Mouse (Mus musculus): ENCODE measurements around the gene Ikbke. TPM values are rescaled to one million over a fixed set of nuclear protein-coding genes. Genes with fewer than 3 reads are reported as not detected.
"Not testable (repeated sequence)": the region's sequence is repeated elsewhere in the genome, so short reads cannot be mapped to it uniquely, and the experiment has no call there.

Ikbke gene
- total RNA-seq, 2 experiments from 2014 or later, result 1.8 to 2.1 TPM

GRCm38 (mm10) chr1:131286803-131287202 lies 7.4 kb upstream of the Ikbke start:
- DNase-seq, result no peak
- intact Hi-C loops (cut with DNase I; ENCODE audit: low total_unique reads), result no loop called here

- no peak for DNase-seq
- intact Hi-C loops (cut with DNase I; ENCODE audit: low total_unique reads), result no loop called here
Measured at GRCm38 (mm10) chr1:131284616-131285015, 5.2 kb upstream of the Ikbke start.

GRCm38 (mm10) chr1:131284167-131284566 lies 4.8 kb upstream of the Ikbke start:
- DNase-seq, result no peak
- intact Hi-C loops (cut with DNase I; ENCODE audit: low total_unique reads), result no loop called here

DNA sequence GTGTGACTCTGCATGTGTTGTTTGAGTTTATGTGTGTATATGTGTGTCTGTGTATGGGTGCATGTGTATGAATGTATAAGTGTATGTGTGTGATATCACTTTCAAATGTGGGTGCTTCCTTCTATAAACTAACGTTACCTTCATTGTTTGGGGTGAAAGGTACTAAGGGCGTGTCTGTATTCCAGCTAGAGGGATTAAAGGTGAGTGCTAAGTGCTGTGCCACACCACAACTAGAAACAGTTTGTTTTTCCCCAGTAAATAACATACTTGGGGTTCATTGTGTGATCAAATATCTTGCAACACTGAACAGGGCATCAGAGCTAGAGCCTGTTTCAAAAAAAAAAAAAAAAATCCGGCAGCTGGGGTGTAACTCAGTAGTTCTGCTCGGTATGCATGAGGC lies 2.3 kb upstream of the Ikbke start:
- DNase-seq, result no peak
- intact Hi-C loops (cut with DNase I; ENCODE audit: low total_unique reads), result no loop called here

- intact Hi-C loops (cut with DNase I; ENCODE audit: low total_unique reads), result no loop called here
- DNase-seq, result no peak
Measured at GRCm38 (mm10) chr1:131280280-131280679, 874 bp upstream of the Ikbke start.

- no peak for DNase-seq
- intact Hi-C loops (cut with DNase I; ENCODE audit: low total_unique reads), result no loop called here
Measured at GRCm38 (mm10) chr1:131278606-131279455, 575 bp downstream of the Ikbke start.

DNA sequence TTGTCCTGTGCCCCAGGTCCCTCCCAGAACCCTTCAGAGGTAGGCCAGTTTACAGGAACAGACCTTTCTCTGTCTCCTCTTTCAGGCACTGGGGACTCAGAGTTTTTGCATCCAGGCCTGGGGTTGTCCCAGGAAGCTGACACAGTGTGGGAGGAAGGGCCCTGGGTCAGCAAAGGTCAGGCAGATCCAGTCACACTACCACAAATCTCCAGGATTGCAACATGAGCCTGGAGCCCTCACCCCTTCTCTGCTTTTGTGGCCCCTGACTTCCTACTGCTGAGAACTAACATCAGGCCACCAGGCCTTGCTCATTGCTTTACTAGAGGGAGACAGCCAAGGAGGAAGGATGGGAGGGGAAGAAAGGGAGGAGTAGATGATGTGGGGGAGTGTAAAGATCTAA lies 2.6 kb downstream of the Ikbke start:
- intact Hi-C loops (cut with DNase I; ENCODE audit: low total_unique reads), result no loop called here
- DNase-seq, result no peak

DNA sequence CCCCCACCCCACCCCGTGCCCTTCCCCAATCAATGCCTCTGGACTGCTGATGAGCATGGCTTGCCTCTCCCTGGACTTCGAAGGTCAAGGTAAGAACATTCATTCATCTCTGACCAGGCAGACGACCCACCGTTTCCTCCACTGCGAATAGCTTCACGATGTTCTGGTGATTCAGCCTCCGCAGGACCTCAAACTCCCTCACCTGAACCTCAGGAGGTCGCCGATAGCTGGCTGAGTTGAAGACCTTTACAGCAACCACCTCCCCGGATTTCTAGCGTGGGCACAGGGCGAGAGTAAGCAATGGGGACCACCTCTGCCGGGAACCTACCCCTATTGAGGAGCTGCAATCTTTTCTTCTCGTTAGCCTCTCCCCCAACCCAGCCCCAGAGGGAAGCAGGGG lies 3.8 kb downstream of the Ikbke start:
- no peak for DNase-seq
- intact Hi-C loops (cut with DNase I; ENCODE audit: low total_unique reads), result no loop called here

DNA sequence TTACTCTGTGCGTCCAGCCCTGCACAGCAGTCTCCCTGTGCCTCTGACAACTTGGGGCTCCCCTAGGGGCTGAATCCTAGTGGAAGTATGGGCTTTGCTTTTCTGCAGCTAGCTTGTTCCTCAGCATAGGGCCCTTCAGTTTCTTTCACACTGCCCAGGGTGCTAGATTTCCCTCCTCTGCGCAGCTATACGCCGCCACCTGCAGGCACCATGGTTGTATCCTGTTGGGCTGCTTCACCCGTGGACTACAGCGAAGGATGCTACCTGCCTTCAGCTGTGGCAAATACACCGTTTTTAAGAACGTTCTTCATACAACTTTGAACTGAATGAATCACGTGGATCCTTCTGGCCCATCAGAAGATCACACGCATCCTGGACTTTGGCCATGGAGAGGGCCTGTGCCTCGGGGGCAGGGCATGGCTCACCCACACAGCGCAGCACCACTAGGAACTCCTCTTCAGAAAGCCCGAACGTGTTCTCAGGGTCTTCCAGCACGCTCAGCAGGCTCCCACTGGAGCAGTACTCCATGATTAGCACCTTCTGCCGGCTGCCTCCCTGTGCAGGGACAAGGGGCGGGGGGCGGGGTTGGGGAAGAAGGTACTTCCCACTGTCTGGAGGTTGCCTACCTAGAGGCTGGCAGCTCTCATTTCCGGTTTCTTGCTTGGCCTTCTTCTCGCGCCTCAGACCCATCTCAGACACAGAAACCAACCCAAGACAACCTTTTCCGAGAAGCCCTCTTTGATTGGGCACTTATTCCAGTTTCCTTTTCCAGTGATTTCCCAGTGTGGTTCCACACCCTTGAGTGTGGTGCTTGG lies 4.5 kb downstream of the Ikbke start:
- intact Hi-C loops (cut with DNase I; ENCODE audit: low total_unique reads), result no loop called here
- no peak for DNase-seq

DNA sequence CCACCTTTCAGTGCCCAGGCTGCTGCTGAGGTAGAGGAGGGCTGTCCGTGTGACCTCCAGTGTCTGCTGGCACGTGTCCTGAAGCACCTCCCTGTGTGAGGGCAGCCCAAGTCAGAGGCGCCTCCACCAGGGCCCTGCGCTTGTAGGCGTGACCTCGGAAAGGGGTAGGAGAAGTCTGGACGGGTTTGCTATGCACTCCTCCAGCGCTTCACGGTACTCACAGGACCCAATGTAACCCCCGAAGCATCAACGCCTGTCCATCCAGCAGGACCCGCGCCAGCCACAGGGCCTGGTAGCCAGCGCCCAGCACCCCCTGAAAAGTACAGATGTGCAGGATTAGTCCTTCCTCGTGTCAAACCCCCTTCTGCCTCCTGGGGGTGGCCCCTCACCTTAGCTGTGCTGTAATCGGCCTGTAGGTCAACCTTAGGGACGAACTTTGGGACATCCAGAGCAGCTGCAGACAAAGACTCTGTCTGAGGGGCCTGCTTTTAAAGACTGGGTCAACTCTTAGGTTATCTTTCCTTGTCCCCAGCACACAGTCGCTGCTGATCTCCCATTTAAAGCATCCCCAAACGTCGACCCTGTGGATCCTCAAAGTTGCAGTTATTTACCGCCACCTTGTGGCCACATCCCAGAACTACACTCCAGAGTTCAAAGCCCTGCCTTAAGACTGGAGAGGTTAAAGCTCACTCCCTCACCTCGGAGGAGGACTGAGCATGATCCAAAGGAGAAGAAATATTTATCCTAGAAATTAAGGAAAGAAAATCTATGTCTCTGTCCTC lies 9.4 kb downstream of the Ikbke start:
- intact Hi-C loops (cut with DNase I; ENCODE audit: low total_unique reads), result no loop called here
- peak; percentile 65 for DNase-seq

- intact Hi-C loops (cut with DNase I; ENCODE audit: low total_unique reads), result no loop called here
- no peak for DNase-seq
Measured at GRCm38 (mm10) chr1:131268776-131269175, 10.6 kb downstream of the Ikbke start.

DNA sequence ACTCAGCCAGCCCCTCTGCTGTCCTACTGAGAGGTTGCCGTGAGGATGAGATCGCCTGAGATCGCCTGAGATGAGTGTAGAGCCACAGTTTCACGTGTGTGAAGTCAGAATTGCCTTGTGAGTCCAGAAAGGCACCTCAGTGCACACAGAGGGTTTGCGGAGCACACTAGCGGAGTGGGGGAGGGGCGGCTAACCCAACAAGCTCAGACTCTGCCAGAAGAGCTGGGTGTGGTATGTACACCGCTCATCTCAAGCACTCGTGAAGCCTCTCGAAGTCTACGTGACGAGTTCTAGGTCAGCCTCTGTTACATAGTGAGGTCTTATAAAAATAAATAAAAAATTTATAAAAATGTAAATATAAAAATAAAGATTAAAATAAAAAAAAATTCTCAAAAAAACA lies 15.5 kb downstream of the Ikbke start:
- no peak for DNase-seq
- intact Hi-C loops (cut with DNase I; ENCODE audit: low total_unique reads), result loop anchor here (5.0 kb wide), 2 partner anchors 82 to 147 kb away; no protein-coding TSS in a partner anchor

GRCm38 (mm10) chr1:131260309-131260656 lies 19.1 kb downstream of the Ikbke start:
- DNase-seq, result peak; percentile 77
- intact Hi-C loops (cut with DNase I; ENCODE audit: low total_unique reads), result loop anchor here (5.0 kb wide), 2 partner anchors 78 to 143 kb away; no protein-coding TSS in a partner anchor

DNA sequence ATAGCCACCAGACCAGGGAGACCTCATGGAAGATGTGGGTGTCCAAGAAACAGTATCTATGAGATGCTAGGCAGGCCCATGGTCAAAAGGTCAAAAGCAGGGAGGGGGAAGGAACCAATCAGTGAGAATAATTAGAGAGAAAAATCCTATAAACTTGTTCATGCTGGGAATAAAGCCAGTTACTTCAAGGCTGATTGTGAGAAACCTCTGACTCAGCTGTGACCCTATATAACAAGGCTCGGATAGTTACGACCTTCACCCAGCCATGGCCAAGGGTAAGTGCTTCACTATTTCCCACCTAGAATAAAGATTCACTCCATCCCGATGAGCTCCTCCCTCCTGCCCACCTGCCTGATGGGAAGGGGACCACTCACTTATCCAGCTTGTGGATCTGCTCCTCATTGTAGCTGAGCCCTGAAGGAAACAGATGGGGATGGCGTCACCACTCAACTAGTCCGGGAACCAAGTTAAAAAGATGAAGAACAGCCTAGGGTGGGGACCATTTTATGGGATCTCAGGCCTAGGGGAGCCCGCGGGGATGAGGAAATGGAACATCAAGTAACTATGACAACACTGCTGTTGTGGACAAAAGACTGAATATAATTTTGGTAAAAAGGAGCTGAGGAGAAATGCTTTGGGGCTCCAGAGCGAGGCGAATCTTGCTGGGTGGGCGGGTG lies 19.6 kb downstream of the Ikbke start:
- DNase-seq, result no peak
- intact Hi-C loops (cut with DNase I; ENCODE audit: low total_unique reads), result loop anchor here (5.0 kb wide), 2 partner anchors 77 to 142 kb away; no protein-coding TSS in a partner anchor

DNA sequence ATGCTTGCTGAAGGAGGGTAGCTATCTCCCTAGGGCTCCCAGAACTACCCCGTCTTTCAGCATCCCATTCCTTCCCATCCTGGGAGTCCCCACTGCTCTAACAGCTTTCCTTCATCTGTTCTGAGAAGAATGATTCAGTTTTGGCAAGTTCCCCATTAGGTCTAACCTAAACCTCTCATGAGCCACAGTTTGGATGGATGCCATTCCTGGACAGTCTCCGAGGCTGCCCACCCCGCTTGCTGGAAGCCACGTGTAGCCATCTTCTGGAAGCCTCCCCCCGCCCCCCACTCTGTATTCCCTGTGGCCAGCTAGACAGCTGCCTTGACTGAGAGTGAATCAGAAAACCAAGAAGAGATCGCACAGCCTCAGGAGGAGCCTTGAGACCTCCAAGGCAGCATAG lies 22.1 kb downstream of the Ikbke start:
- DNase-seq, result no peak
- intact Hi-C loops (cut with DNase I; ENCODE audit: low total_unique reads), result no loop called here

DNA sequence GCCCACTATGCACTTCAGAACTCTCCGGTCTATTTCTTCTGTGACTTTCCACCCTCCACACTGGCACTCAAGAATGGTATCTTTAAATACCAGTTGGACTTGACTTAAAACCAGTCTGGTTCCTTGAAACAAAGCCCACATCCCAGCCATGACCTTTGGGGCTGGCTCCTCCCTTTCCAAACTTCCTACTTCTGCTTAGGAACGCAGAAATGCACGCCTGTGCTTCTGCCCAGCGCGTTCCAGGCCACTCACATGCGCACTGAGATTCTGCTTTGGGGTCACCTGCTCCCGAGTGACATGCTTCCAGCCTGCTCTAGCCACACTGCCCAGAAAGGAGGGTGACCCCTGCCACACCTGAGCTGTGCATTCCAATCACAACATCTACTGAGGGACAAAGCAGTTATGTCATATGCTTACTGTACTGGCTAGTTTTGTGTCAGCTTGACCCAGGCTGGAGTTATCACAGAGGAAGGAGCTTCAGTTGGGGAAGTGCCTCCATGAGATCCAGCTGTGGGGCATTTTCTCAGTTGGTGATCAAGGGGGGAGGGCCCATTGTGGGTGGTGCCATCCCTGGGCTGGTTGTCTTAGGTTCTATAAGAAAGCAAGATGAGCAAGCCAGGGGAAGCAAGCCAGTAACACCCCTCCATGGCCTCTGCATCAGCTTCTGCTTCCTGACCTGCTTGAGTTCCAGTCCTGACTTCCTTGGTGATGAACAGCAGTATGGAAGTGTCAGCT lies 26.7 kb downstream of the Ikbke start:
- DNase-seq; intact Hi-C loops (cut with DNase I; ENCODE audit: low total_unique reads): not testable (repeated sequence)

DNA sequence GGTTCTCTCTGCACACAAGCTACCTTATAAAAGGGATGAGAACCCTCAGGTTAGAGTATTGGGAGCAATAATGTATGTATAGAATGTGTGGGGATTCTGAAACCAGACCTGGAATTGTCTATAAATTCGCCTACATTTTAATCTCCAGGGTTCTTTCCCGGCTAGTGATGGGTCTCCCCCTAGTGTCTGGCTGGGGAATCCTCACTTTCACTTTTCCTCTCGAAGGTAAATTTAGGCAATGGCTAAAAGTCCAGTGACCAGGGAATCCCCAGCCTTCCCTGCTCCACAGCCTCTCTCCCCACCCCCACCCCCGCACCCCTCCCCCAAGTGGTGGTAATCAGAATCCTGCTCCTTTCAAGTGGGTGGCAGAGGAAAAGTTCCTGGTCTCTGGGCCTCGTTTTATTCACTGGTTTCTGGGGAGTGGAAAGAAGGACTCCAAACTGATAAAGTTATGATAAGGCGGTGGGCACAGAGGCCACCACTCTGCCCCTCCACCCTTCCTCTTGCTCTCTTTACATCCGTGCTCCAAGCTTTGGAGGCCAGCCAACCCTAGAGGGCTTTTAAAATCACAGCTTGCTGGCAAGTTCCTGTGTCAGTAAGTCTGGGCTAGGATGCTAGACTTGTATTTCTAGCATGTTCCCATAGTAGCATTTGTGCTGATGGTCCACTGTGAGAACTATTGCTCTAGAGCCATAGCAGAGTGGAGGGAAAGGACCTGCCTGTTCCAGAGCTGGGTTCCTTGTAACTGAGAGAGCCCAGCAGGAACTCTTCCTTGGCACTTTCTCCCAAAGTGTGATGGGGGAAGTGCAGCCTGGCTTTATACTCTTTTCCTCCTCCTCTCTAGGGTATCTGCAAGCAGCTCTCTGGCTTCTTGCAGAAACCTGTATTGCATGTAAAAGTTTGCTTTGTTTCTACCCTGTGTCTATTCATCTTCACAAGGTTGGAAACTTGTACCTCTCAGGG lies 32.7 kb downstream of the Ikbke start:
- intact Hi-C loops (cut with DNase I; ENCODE audit: low total_unique reads), result loop anchor here (5.0 kb wide), 1 partner anchor 64 kb away; no protein-coding TSS in a partner anchor
- DNase-seq, result no peak
